Mouse (Mus musculus) mesoderm, embryonic 11.5 days (tissue): ENCODE data around the gene Pla1a.

Source experiments
- DNase-seq: peaks from one replicate; pipeline ENCODE4 v3.0.0-alpha.2; 2012; ENCODE audit warnings: low read depth, low spot score

The Pla1a gene

GRCm38 (mm10) chr16:38369431-38369830 lies 63.5 kb downstream of the Pla1a start:
- DNase-seq: no peak

- no peak for DNase-seq
These were observed 63.9 kb downstream of the Pla1a start for GRCm38 (mm10) chr16:38369000-38369399.

GRCm38 (mm10) chr16:38368336-38368735 lies 64.6 kb downstream of the Pla1a start:
- DNase-seq: no peak

- no peak for DNase-seq
These were observed 66.7 kb downstream of the Pla1a start for GRCm38 (mm10) chr16:38366231-38366630.

- no peak for DNase-seq
These were observed 67.6 kb downstream of the Pla1a start for GRCm38 (mm10) chr16:38365390-38365789.

GRCm38 (mm10) chr16:38363657-38364056 lies 69.3 kb downstream of the Pla1a start:
- no peak for DNase-seq

GRCm38 (mm10) chr16:38363256-38363595 lies 69.7 kb downstream of the Pla1a start:
- DNase-seq: no peak

- no peak for DNase-seq
These were observed 70.3 kb downstream of the Pla1a start for GRCm38 (mm10) chr16:38362493-38363255.

GRCm38 (mm10) chr16:38361933-38362332 lies 71.0 kb downstream of the Pla1a start, which contains the start of gene Popdc2:
Popdc2 (plus strand) TSS chr16:38362209.
- no peak for DNase-seq

- no peak for DNase-seq
These were observed 72.6 kb downstream of the Pla1a start for GRCm38 (mm10) chr16:38360317-38360716.

GRCm38 (mm10) chr16:38359857-38360256 lies 73.1 kb downstream of the Pla1a start:
- no peak for DNase-seq

- no peak for DNase-seq
These were observed 73.7 kb downstream of the Pla1a start for GRCm38 (mm10) chr16:38359241-38359640.

GRCm38 (mm10) chr16:38358256-38358812 lies 74.6 kb downstream of the Pla1a start:
- DNase-seq: no peak

GRCm38 (mm10) chr16:38354185-38354913 lies 78.6 kb downstream of the Pla1a start:
- no peak for DNase-seq

- DNase-seq: no peak
These were observed 79.3 kb downstream of the Pla1a start for GRCm38 (mm10) chr16:38353642-38354041.

GRCm38 (mm10) chr16:38352851-38353250 lies 80.1 kb downstream of the Pla1a start:
- no peak for DNase-seq

GRCm38 (mm10) chr16:38352031-38352430 lies 80.9 kb downstream of the Pla1a start:
- no peak for DNase-seq

GRCm38 (mm10) chr16:38350939-38351338 lies 82.0 kb downstream of the Pla1a start:
- no peak for DNase-seq

GRCm38 (mm10) chr16:38350361-38350855 lies 82.5 kb downstream of the Pla1a start:
- DNase-seq: no peak

- no peak for DNase-seq
These were observed 83.1 kb downstream of the Pla1a start for GRCm38 (mm10) chr16:38349881-38350280.

GRCm38 (mm10) chr16:38348217-38348761 lies 84.7 kb downstream of the Pla1a start:
- no peak for DNase-seq

GRCm38 (mm10) chr16:38347588-38347987 lies 85.4 kb downstream of the Pla1a start:
- no peak for DNase-seq
